Mouse (Mus musculus): ENCODE data around the gene Olfr1121.
"Not testable (repeated sequence)": the region's sequence is repeated elsewhere in the genome, so short reads cannot be mapped to it uniquely, and the experiment has no call there.

Olfr1121 gene

GRCm38 (mm10) chr2:87369595-87369994 is at the start of gene Olfr1121:
Gene Olfr1121, plus strand, starts transcription at chr2:87369895.
- no peak for DNase-seq (ENCODE audit: extremely low spot score)

GRCm38 (mm10) chr2:87354515-87354914 is 15.2 kb upstream of the Olfr1121 start, which contains the start of gene Olfr1120:
Gene Olfr1120, plus strand, starts transcription at chr2:87354815.
- no peak for DNase-seq (ENCODE audit: extremely low spot score)

GRCm38 (mm10) chr2:87360121-87360520 is 9.6 kb upstream of the Olfr1121 start:
- not testable (repeated sequence) for DNase-seq (ENCODE audit: extremely low spot score)

- DNase-seq (ENCODE audit: extremely low spot score): no peak
Measured at GRCm38 (mm10) chr2:87371726-87372125, 2.0 kb downstream of the Olfr1121 start.

GRCm38 (mm10) chr2:87383935-87384334 is 14.2 kb downstream of the Olfr1121 start:
- no peak for DNase-seq (ENCODE audit: extremely low spot score)

- no peak for DNase-seq (ENCODE audit: extremely low spot score)
Measured at GRCm38 (mm10) chr2:87385549-87385948, 15.9 kb downstream of the Olfr1121 start, which contains the start of gene Olfr1122. Gene Olfr1122, plus strand, starts transcription at chr2:87385849.

- DNase-seq (ENCODE audit: extremely low spot score): not testable (repeated sequence)
Measured at GRCm38 (mm10) chr2:87393605-87394004, 23.9 kb downstream of the Olfr1121 start.

GRCm38 (mm10) chr2:87394686-87395085 is 25.0 kb downstream of the Olfr1121 start:
- DNase-seq (ENCODE audit: extremely low spot score): not testable (repeated sequence)

- no peak for DNase-seq (ENCODE audit: extremely low spot score)
Measured at GRCm38 (mm10) chr2:87416335-87416734, 46.6 kb downstream of the Olfr1121 start, which contains the start of gene Olfr1123. Gene Olfr1123, plus strand, starts transcription at chr2:87416635.
